Mouse (Mus musculus): ENCODE measurements around the gene Rad51. TPM values are rescaled to one million over a fixed set of nuclear protein-coding genes. Genes with fewer than 3 reads are reported as not detected.

The Rad51 gene
- polyA plus RNA-seq (2015; fragmentation: Nextera tagmentation; extraction: Ambion mirVana) = 33.1 and 36.6 TPM in 2 replicates

DNA sequence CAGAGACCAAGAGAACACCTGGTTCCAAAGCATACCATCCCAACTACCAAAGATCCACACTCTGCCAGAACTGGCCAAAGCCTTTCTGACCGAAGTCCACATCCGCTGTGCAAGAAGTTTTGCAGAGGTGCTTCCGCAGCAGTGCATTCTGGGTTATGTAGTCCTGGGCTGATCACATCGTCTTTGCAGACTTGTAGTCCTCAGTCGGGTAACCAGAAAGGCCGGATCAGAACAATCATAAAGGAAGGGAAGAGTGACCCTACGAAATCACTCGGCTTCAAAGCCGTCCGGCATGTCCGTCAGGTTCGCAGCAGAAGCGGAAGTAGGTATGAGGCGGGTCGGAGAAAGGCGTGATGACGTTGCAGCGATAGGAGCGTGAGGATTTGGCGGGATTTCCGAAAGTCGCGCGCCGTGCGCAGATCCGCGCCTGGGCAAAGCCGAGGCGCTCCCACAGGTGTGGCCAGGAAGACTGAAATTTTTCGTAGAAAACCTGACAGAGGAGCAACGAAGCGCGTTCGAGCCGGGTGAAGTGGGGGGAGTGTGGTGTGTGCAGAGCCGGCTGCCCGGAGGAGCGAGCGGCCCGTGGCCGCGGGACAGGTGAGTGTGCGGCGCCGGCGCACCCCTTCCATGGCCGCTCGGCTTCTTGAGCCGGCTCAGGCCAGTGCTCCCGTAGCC is at the start of gene Rad51:
Gene Rad51 (plus strand): TSS at position 356 of the 675 bp plus-strand sequence.
- Histone ChIP-seq H3K4me1 (ENCODE audit: control insufficient read depth, insufficient read depth, low read length) (peaks cover 13% of the 10 kb centered on the region), H3K4me3 (replicated peaks; ENCODE audit: low read length) (peak within 1 kb of the TSS; percentile 76), H3K36me3 (ENCODE audit: control insufficient read depth, insufficient read depth, low read length) (no peaks in the 10 kb centered on the region), H3K4me2 (ENCODE audit: low read depth, low read length) (peak within 1 kb of the TSS; percentile 84), H3K9ac (ENCODE audit: low read length) (peak within 1 kb of the TSS; percentile 82), H3K27me3 (ENCODE audit: control insufficient read depth, insufficient read depth, low read length) (no peaks in the 10 kb centered on the region), H3K9me3 (replicated peaks; ENCODE audit: control insufficient read depth, low read length) (no peaks in the 10 kb centered on the region), H3K27ac (ENCODE audit: low read length) (peak within 1 kb of the TSS; percentile 95)
- ATAC-seq (ENCODE audit: insufficient read depth, low FRiP score) = peak; percentile 95
- WGBS = under 1% methylated on average over 51 of the region's 51 CpGs

DNA sequence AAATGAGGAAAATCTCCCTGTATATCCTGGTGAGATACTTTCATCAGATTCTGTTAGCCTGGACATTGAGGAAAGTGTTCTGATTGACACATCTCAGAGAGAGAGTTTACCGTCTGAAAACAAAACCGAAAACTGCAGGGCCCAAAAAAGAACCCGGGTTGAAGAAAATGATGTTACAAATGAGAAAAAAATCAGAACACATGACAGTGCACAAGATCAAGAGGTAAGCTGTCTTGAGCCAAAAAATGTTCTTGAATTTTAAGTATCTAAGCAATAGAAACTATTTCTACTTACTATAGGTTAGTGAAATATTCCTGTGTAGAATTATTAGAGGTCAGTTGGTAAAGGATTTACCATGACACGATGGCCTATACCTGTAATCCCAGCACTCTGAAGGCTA is 40.2 kb upstream of the Rad51 start:
- no peak for ATAC-seq (ENCODE audit: insufficient read depth, low FRiP score)
- Histone ChIP-seq H3K4me3 (replicated peaks; ENCODE audit: low read length) (no peak overlapping the region), H3K36me3 (ENCODE audit: control insufficient read depth, insufficient read depth, low read length) (peaks cover 9% of the 10 kb centered on the region; the same call in 1 of the 2 replicates), H3K9ac (ENCODE audit: low read length) (no peak overlapping the region), H3K4me2 (ENCODE audit: low read depth, low read length) (no peak overlapping the region), H3K27ac (ENCODE audit: low read length) (no peak overlapping the region), H3K9me3 (replicated peaks; ENCODE audit: control insufficient read depth, low read length) (no peaks in the 10 kb centered on the region), H3K27me3 (ENCODE audit: control insufficient read depth, insufficient read depth, low read length) (no peaks in the 10 kb centered on the region), H3K4me1 (ENCODE audit: control insufficient read depth, insufficient read depth, low read length) (no peaks in the 10 kb centered on the region)
- 94% methylated on average over 4 of the region's 4 CpGs for WGBS

DNA sequence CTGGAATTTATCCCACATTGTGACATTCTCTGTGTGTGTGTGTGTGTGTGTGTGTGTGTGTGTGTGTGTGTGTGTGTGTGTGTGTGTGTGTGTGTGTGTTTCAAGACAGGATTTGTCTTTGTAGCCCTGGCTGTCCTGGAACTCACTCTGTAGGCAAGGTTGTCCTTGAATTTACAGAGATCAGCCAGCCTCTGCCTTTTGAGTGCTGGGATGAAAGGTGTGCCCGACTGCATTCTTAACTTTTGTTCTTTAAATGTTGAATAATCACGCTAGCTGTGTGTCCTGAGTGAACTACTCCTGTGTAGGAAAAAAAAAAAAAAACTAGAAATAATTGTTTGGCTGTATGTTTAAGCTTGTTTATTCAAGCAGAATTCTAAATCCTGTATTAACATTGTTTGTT is 26.4 kb upstream of the Rad51 start:
- whole genome bisulfite sequencing = 69% methylated on average over 2 of the region's 2 CpGs

DNA sequence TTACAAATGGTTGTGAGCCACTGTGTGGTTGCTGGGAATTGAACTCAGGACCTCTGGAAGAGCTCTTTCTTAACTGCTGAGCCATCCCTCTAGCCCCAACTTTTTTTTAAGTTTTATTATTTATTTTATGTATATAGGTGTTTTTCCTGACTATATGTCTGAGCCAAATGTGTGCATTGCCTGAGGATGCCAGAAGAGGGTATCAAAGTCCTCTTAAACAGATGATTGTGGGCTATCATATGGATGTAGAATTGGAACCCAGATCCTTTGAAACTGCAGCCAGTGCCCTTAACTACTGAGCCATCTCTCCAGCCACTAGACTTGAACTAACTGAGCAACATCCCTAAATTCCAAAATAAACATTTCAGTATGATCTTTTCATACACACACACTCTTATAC is 11.0 kb upstream of the Rad51 start:
- no peak for ATAC-seq (ENCODE audit: insufficient read depth, low FRiP score)
- peaks cover 10% of the 10 kb centered on the region; the same call in 1 of the 2 replicates for H3K36me3 ChIP-seq (ENCODE audit: control insufficient read depth, insufficient read depth, low read length)
- H3K9ac ChIP-seq (ENCODE audit: low read length) = no peak overlapping the region
- no peak overlapping the region for H3K27ac ChIP-seq (ENCODE audit: low read length)
- H3K4me3 ChIP-seq (replicated peaks; ENCODE audit: low read length) = no peak overlapping the region
- H3K4me2 ChIP-seq (ENCODE audit: low read depth, low read length) = no peak overlapping the region
- no peaks in the 10 kb centered on the region for H3K4me1 ChIP-seq (ENCODE audit: control insufficient read depth, insufficient read depth, low read length)
- no peaks in the 10 kb centered on the region for H3K9me3 ChIP-seq (replicated peaks; ENCODE audit: control insufficient read depth, low read length)
- no peaks in the 10 kb centered on the region for H3K27me3 ChIP-seq (ENCODE audit: control insufficient read depth, insufficient read depth, low read length)

More for the DNA sequence above, 26.4 kb upstream of the Rad51 start:
- no peak overlapping the region for H3K27ac ChIP-seq (ENCODE audit: low read length)
- no peak overlapping the region for H3K4me2 ChIP-seq (ENCODE audit: low read depth, low read length)
- no peaks in the 10 kb centered on the region for H3K4me1 ChIP-seq (ENCODE audit: control insufficient read depth, insufficient read depth, low read length)
- H3K9me3 ChIP-seq (replicated peaks; ENCODE audit: control insufficient read depth, low read length) = no peaks in the 10 kb centered on the region
- H3K27me3 ChIP-seq (ENCODE audit: control insufficient read depth, insufficient read depth, low read length) = no peaks in the 10 kb centered on the region
- peaks cover 6% of the 10 kb centered on the region; the same call in 1 of the 2 replicates for H3K36me3 ChIP-seq (ENCODE audit: control insufficient read depth, insufficient read depth, low read length)
- H3K4me3 ChIP-seq (replicated peaks; ENCODE audit: low read length) = no peak overlapping the region
- ATAC-seq (ENCODE audit: insufficient read depth, low FRiP score) = no peak
- no peak overlapping the region for H3K9ac ChIP-seq (ENCODE audit: low read length)

DNA sequence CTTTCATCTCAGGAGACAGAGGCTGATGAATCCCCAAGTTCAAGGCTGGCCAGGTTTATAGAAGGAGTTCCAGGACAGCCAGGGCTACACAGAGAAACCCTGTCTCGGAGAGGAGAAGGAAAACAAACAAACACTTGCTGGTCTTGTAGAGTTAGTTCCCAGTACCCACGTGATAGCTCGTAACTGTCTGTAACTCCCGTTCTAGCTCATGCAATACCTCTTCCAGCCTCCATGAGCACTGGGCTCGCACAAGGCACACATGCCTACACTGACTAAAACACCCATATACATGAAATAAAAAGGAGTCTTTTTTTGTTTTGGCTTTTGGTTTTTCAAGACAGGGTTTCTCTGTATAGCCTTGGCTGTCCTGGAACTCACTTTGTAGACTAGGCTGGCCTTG is 6.0 kb upstream of the Rad51 start:
- Histone ChIP-seq H3K4me3 (replicated peaks; ENCODE audit: low read length) (no peak overlapping the region), H3K36me3 (ENCODE audit: control insufficient read depth, insufficient read depth, low read length) (no peaks in the 10 kb centered on the region), H3K4me1 (ENCODE audit: control insufficient read depth, insufficient read depth, low read length) (no peaks in the 10 kb centered on the region), H3K4me2 (ENCODE audit: low read depth, low read length) (no peak overlapping the region), H3K27ac (ENCODE audit: low read length) (no peak overlapping the region), H3K9ac (ENCODE audit: low read length) (no peak overlapping the region), H3K27me3 (ENCODE audit: control insufficient read depth, insufficient read depth, low read length) (no peaks in the 10 kb centered on the region), H3K9me3 (replicated peaks; ENCODE audit: control insufficient read depth, low read length) (no peaks in the 10 kb centered on the region)
- no peak for ATAC-seq (ENCODE audit: insufficient read depth, low FRiP score)
- 75% methylated on average over 5 of the region's 5 CpGs for WGBS

DNA sequence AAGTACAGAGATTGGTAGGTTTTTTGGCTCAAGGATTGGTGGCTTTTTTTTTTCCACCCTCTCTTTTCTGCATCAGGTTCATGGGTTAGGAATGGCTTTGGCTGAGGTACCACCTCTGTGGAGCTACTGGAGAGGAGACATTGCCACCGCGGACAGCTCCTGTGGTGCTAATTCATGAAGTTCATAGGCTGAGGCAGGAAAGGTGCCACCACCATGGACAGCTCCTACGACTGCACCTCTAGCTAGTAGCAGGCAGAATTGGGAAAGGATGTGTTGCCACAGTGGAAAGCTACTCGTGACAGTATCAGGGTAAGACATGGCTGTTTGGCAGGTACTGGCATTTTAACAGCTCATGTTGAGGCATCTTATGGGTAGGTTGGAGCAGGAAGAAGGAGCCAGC is 4.0 kb upstream of the Rad51 start:
- Histone ChIP-seq H3K9me3 (replicated peaks; ENCODE audit: control insufficient read depth, low read length) (no peaks in the 10 kb centered on the region), H3K9ac (ENCODE audit: low read length) (no peak overlapping the region), H3K4me3 (replicated peaks; ENCODE audit: low read length) (no peak overlapping the region), H3K27ac (ENCODE audit: low read length) (no peak overlapping the region), H3K27me3 (ENCODE audit: control insufficient read depth, insufficient read depth, low read length) (no peaks in the 10 kb centered on the region), H3K4me1 (ENCODE audit: control insufficient read depth, insufficient read depth, low read length) (peaks cover 6% of the 10 kb centered on the region), H3K4me2 (ENCODE audit: low read depth, low read length) (no peak overlapping the region), H3K36me3 (ENCODE audit: control insufficient read depth, insufficient read depth, low read length) (no peaks in the 10 kb centered on the region)
- WGBS = 43% methylated on average over 4 of the region's 4 CpGs
- no peak for ATAC-seq (ENCODE audit: insufficient read depth, low FRiP score)

DNA sequence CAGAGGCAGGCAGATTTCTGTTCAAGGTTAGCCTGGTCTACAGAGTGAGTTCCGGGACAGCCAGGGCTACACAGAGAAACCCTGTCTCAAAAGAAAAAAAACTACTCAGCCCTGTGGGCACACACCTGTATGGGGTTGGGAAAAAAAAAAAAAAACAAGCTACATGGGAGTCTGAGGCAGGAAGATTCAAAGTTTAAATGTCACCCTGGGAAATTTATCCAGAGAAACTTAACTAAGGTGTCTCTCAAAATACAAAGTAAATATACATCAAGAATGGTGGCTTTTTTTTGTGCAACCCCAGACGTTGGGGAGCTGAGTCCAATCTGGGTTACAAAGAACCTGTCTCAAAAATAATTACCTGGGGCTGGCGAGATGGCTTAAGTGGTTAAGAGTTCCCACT is 1.5 kb upstream of the Rad51 start:
- no peak overlapping the region for H3K4me2 ChIP-seq (ENCODE audit: low read depth, low read length)
- ATAC-seq (ENCODE audit: insufficient read depth, low FRiP score) = no peak
- H3K9me3 ChIP-seq (replicated peaks; ENCODE audit: control insufficient read depth, low read length) = no peaks in the 10 kb centered on the region
- no peaks in the 10 kb centered on the region for H3K27me3 ChIP-seq (ENCODE audit: control insufficient read depth, insufficient read depth, low read length)
- H3K9ac ChIP-seq (ENCODE audit: low read length) = no peak overlapping the region
- WGBS = 75% methylated on average over 3 of the region's 3 CpGs
- peaks cover 13% of the 10 kb centered on the region for H3K4me1 ChIP-seq (ENCODE audit: control insufficient read depth, insufficient read depth, low read length)
- no peak overlapping the region for H3K27ac ChIP-seq (ENCODE audit: low read length)
- no peaks in the 10 kb centered on the region for H3K36me3 ChIP-seq (ENCODE audit: control insufficient read depth, insufficient read depth, low read length)
- H3K4me3 ChIP-seq (replicated peaks; ENCODE audit: low read length) = no peak overlapping the region

DNA sequence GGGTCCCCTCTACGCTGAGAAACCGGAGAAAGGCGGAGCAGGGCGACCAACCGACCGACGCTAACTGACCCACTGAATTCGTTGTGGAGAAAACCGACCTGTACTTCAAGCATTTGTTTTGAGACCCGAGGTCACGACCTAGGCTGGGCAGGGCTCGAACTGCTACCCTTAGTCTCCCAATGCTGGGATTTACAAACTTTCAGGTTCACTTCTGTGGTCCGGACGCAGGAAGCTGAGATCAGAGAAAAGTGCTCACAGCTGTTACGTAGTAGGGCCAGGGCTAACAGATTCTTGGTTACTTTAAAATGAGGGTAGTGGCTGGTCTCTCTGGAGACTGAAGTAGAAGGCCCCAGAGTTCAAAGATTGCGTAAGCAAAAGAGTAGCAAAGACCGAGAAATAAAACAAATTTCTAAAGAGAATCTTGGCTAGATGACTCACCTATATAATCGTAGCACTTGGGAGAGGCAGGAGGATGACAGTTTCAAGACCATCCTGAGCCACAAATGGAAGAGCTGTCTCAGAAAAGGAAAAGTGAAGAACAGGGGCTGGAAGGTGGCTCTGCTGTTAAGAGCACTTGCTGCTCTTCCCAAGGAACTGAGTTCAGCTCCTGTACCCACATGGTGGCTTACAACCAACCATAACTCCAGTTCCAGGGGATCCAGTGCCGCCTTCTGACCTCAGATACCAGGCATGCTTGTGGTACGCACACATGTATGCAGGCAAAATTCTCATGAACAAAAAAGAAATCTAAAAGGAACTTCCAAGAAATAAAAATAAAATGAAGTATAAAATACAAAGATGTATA is 730 bp downstream of the Rad51 start:
- WGBS = 8% methylated on average over 20 of the region's 20 CpGs
- no peak overlapping the region for H3K27ac ChIP-seq (ENCODE audit: low read length)
- H3K4me1 ChIP-seq (ENCODE audit: control insufficient read depth, insufficient read depth, low read length) = peaks cover 13% of the 10 kb centered on the region
- H3K9me3 ChIP-seq (replicated peaks; ENCODE audit: control insufficient read depth, low read length) = no peaks in the 10 kb centered on the region
- H3K27me3 ChIP-seq (ENCODE audit: control insufficient read depth, insufficient read depth, low read length) = no peaks in the 10 kb centered on the region
- H3K9ac ChIP-seq (ENCODE audit: low read length) = peak overlapping the region; percentile 82
- peak overlapping the region; percentile 76 for H3K4me3 ChIP-seq (replicated peaks; ENCODE audit: low read length)
- peak; percentile 1; the same call in 1 of the 2 replicates for ATAC-seq (ENCODE audit: insufficient read depth, low FRiP score)
- H3K36me3 ChIP-seq (ENCODE audit: control insufficient read depth, insufficient read depth, low read length) = no peaks in the 10 kb centered on the region
- H3K4me2 ChIP-seq (ENCODE audit: low read depth, low read length) = peak overlapping the region; percentile 84

DNA sequence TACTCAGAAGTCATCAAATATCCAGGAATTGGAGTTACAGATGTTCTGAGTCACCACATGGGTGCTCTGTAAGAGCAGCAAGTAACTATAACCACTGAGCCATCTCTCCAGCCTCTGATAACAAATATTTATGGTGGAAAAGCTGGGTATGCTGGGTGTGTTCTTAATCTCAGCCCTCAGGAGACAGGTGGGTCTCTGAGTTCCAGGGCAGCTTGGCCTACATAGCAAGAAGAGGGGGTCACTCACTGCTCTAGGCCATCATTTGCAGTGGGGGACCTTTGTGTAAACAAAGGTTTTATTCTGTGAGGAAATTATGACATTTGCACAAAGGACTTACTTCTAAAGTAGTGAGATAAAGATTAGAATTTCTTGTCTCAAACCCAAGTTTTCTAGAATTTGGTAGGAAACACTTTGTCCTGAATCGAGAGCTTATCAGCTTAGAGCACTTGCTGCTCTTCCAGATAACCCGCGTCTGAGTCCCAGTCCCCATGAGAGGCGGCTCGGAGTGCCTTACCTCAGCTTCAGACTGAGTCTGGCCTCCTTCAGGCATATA is 23.8 kb downstream of the Rad51 start:
- Histone ChIP-seq H3K9ac (ENCODE audit: low read length) (no peak overlapping the region), H3K27ac (ENCODE audit: low read length) (no peak overlapping the region), H3K4me1 (ENCODE audit: control insufficient read depth, insufficient read depth, low read length) (no peaks in the 10 kb centered on the region), H3K36me3 (ENCODE audit: control insufficient read depth, insufficient read depth, low read length) (peaks cover 10% of the 10 kb centered on the region), H3K27me3 (ENCODE audit: control insufficient read depth, insufficient read depth, low read length) (no peaks in the 10 kb centered on the region), H3K4me2 (ENCODE audit: low read depth, low read length) (no peak overlapping the region), H3K4me3 (replicated peaks; ENCODE audit: low read length) (no peak overlapping the region), H3K9me3 (replicated peaks; ENCODE audit: control insufficient read depth, low read length) (no peaks in the 10 kb centered on the region)
- 75% methylated on average over 5 of the region's 5 CpGs for WGBS
- ATAC-seq (ENCODE audit: insufficient read depth, low FRiP score) = no peak

Measured in stomach, embryonic 16.5 days (tissue).